Mouse (Mus musculus) gonadal fat pad, adult 2 months (tissue): ENCODE measurements around the gene Knop1. TPM values are rescaled to one million over a fixed set of nuclear protein-coding genes. Genes with fewer than 3 reads are reported as not detected.

Experiments used
- DNase-seq: peaks from one replicate; pipeline ENCODE4 v3.0.0-alpha.2; 2012; ENCODE audit warnings: low read depth
- polyA plus RNA-seq: library from polyadenylated mRNA; depleted of rRNA; stranded (reverse); fragments of >200 nt; gene quantifications from 2 replicates; pipeline ENCODE4 v1.2.3, GENCODE M21; 2012; rRNA removed

Gene Knop1
- polyA plus RNA-seq, 1 experiment, result 12.9 TPM

GRCm38 (mm10) chr7:118798105-118798570 is 57.9 kb downstream of the Knop1 start:
- DNase-seq, result no peak

GRCm38 (mm10) chr7:118797600-118797999 is 58.5 kb downstream of the Knop1 start:
- no peak for DNase-seq

GRCm38 (mm10) chr7:118796838-118797237 is 59.2 kb downstream of the Knop1 start:
- DNase-seq, result no peak

DNA sequence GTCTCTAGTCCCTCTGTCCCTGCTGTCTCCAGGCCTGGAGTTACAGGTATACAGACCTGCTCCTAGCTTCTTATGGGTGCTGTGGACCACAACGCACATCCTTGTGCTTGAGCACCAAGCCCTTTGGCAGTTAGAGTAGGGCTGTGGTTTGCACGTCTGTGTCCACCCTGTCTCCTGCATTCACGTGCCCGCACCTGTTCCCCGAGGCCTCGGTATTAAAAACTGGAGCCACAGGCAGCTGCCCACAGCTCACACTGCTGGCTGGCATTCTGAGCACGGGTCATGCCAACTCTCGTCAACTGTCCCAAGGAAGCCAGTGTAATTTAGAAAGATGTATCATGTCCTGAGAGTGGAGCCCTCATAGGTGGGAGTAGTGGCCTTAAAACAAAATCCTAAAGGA is 60.3 kb downstream of the Knop1 start:
- no peak for DNase-seq

- DNase-seq, result no peak
Measured at GRCm38 (mm10) chr7:118793899-118794298, 62.2 kb downstream of the Knop1 start.

Other genes with a start within 250 kb of the Knop1 start
- 118 and 129 TPM in 2 replicates for gene Gde1, start 150.5 kb downstream of the Knop1 start, polyA plus RNA-seq
- gene Ccp110, start 143.7 kb downstream of the Knop1 start, polyA plus RNA-seq, result 3.2 and 4.4 TPM in 2 replicates
- gene Vps35l, start 116.0 kb downstream of the Knop1 start, polyA plus RNA-seq, result 52.2 and 53.7 TPM in 2 replicates
- 2.7 and 3.8 TPM in 2 replicates for gene Iqck, start 502 bp downstream of the Knop1 start, polyA plus RNA-seq
- 27.9 and 56.2 TPM in 2 replicates for gene Gprc5b, start 139.0 kb upstream of the Knop1 start, polyA plus RNA-seq